In genomic region chr3:85398483-85398835, GRCm38 (mm10) we compare ENCODE assay signal across 17 mouse cellular contexts.
A peak's percentile ranks its signal among the peaks of the same experiment; 100 is the strongest.
DNase-seq lines count a peak whose midpoint lies in the region; ATAC-seq lines count a peak whose summit lies in the region.
"Had no signal": no experiment of that assay in that cellular context is flagged by ENCODE, and none has a peak within 500 bp of the region (broad histone marks: within the 10 kb centered on the region; RNA-seq: fewer than 3 reads in every experiment).

No protein-coding gene starts in this region.

- intact Hi-C loops in heart, postnatal 10 days (cut with DNase I): no loop called here

- ATAC-seq in erythroblast, adult 5-6 weeks (replicated peaks; ENCODE audit: low FRiP score, poor library complexity, severe bottlenecking): no peak
- ATAC-seq: forebrain, embryonic 13.5 days; forebrain, postnatal 0 days; hindbrain, embryonic 16.5 days; inflammation-experienced regulatory T-cells, adult 6 months had no signal

- peak; percentile 57 for DNase-seq in heart, adult 11 months
- DNase-seq in heart, postnatal 10 days: no peak
- DNase-seq in cerebellum, adult 11 months: peak; percentile 87
- peak; percentile 81 for DNase-seq in cerebellum, adult 8-10 months
- DNase-seq in cerebellum, postnatal 14 days: peak; percentile 81 to 89
- no peak for DNase-seq in layer of hippocampus, postnatal 25 days (ENCODE audit: extremely low spot score in 1 of 2, low spot score in 1 of 2)
- no peak for DNase-seq in kidney, adult 8-10 months
- DNase-seq: adrenal gland, postnatal 10 days; forebrain, postnatal 0 days; gastrocnemius, adult 2 months; gastrocnemius, postnatal 25 days; heart, postnatal 4 days; kidney, adult 2 months had no signal

Comparison
In these comparisons a context has a peak if more than half of its experiments do, and no peak if none do; other contexts are left out.
1. DNase-seq: peak in heart, adult 11 months (single experiment), cerebellum, adult 11 months (single experiment), cerebellum, adult 8-10 months (single experiment) and cerebellum, postnatal 14 days (2 of 2); none in heart, postnatal 10 days (0 of 2), layer of hippocampus, postnatal 25 days (0 of 2) and kidney, adult 8-10 months (0 of 2).